ENCODE assay signal across 8 mouse cellular contexts in the genomic region with DNA sequence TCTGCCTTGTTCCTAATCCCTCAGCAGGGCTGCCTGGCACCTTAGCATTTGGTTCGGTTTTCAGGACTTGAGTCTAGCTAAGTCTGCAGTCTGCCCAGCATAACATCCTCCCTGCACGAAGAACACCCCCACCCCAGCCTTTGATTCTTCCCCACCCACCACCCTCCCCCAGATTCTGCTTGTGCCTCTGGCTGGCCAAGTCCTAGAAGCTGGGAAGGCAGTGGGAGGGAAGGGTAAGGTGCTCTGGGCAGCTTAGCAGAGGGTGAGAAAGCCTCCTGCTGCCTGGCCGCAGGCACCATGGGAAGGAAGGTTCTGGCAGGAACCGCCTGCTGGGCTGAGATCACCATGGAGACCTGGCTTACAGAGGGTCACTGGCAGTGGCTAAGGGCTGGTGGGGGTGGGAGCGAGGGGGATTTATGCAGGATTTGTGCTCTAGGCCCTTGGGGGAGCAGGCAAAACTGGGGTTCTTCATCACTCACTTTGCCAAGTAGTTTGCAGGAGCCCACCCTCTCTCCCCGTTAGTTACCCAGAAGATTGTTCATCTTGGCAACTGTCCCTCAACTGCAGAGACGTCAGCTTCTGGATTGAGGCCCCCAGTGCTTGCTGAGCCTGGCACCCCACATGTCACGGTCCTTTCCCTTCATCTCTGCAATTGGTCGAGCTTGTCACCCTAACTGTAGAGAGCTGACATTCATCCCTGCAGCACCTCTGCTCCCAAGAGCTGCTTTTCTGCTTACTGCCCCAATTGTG. TPM values are rescaled to one million over a fixed set of nuclear protein-coding genes. Genes with fewer than 3 reads are reported as not detected.
DNase-seq lines count a peak whose midpoint lies in the region; ATAC-seq and TF ChIP-seq lines count a peak whose summit lies in the region.

No protein-coding gene starts in this region.

- peak overlapping the region; percentile 54 for H3K27ac ChIP-seq in kidney, postnatal 0 days
- H3K27ac ChIP-seq in forebrain, embryonic 16.5 days (ENCODE audit: low read length) = peak overlapping the region; percentile 83
- H3K27ac ChIP-seq in midbrain, embryonic 10.5 days (replicated peaks) = peak overlapping the region; percentile 76

- peak; percentile 58 for DNase-seq in kidney, postnatal 0 days (ENCODE audit: low spot score)
- DNase-seq in kidney, adult 11 months = no peak
- DNase-seq in cerebellum, postnatal 25 days = peak; percentile 42 to 59
- peak; percentile 59 for DNase-seq in midbrain, embryonic 10.5 days (ENCODE audit: low spot score)
- DNase-seq in B cell, adult 2 months = no peak
- no peak for DNase-seq in embryo, embryonic 10.5 days (ENCODE audit: low spot score)
- no peak for DNase-seq in urinary bladder, postnatal 25 days (ENCODE audit: low spot score)

- no peak overlapping the region for H3K4me2 ChIP-seq in kidney, postnatal 0 days (ENCODE audit: low read length)
- H3K4me2 ChIP-seq in forebrain, embryonic 16.5 days (ENCODE audit: low read length) = no peak overlapping the region

- H3K36me3 ChIP-seq in kidney, postnatal 0 days (ENCODE audit: insufficient read depth, low read length) = peaks cover 25% of the 10 kb centered on the region
- peaks cover 3% of the 10 kb centered on the region; the same call in 1 of the 2 replicates for H3K36me3 ChIP-seq in forebrain, embryonic 16.5 days (ENCODE audit: control insufficient read depth, insufficient read depth)
- H3K36me3 ChIP-seq in midbrain, embryonic 10.5 days = peaks cover 49% of the 10 kb centered on the region

- TF ChIP-seq CTCF in kidney, postnatal 0 days (IDR thresholded peaks at IDR 0.05; ENCODE audit: low read depth) = no peak

- no peak overlapping the region for H3K4me3 ChIP-seq in kidney, postnatal 0 days (replicated peaks; ENCODE audit: low read depth, low read length)
- no peak overlapping the region for H3K4me3 ChIP-seq in forebrain, embryonic 16.5 days (replicated peaks; ENCODE audit: low read length)
- H3K4me3 ChIP-seq in midbrain, embryonic 10.5 days = peak overlapping the region; percentile 8; the same call in 1 of the 2 replicates

- WGBS in kidney, postnatal 0 days = 38% methylated on average over 9 of the region's 9 CpGs
- 10% methylated on average over 9 of the region's 9 CpGs for WGBS in forebrain, embryonic 16.5 days
- WGBS in midbrain, embryonic 10.5 days = 15% methylated on average over 9 of the region's 9 CpGs

- H3K9me3 ChIP-seq in kidney, postnatal 0 days (replicated peaks; ENCODE audit: low read length) = no peaks in the 10 kb centered on the region
- H3K9me3 ChIP-seq in forebrain, embryonic 16.5 days (ENCODE audit: control insufficient read depth, low read length) = no peaks in the 10 kb centered on the region
- H3K9me3 ChIP-seq in midbrain, embryonic 10.5 days (replicated peaks) = no peaks in the 10 kb centered on the region

- peaks cover 14% of the 10 kb centered on the region for H3K4me1 ChIP-seq in kidney, postnatal 0 days (replicated peaks; ENCODE audit: insufficient read depth, low read length)
- H3K4me1 ChIP-seq in forebrain, embryonic 16.5 days (replicated peaks; ENCODE audit: control insufficient read depth, insufficient read depth, low read length) = peaks cover 39% of the 10 kb centered on the region
- peaks cover 85% of the 10 kb centered on the region for H3K4me1 ChIP-seq in midbrain, embryonic 10.5 days

- peak overlapping the region; percentile 42 for H3K9ac ChIP-seq in kidney, postnatal 0 days (ENCODE audit: low read depth, low read length)
- H3K9ac ChIP-seq in forebrain, embryonic 16.5 days (replicated peaks; ENCODE audit: low read depth, low read length) = peak overlapping the region; percentile 43

- peak; percentile 58; the same call in 1 of the 2 replicates for ATAC-seq in kidney, postnatal 0 days (replicated peaks; ENCODE audit: low FRiP score, low read depth)
- ATAC-seq in forebrain, embryonic 16.5 days = peak; percentile 71

- H3K27me3 ChIP-seq in kidney, postnatal 0 days (ENCODE audit: insufficient read depth, low read length) = no peaks in the 10 kb centered on the region
- H3K27me3 ChIP-seq in forebrain, embryonic 16.5 days (replicated peaks; ENCODE audit: control insufficient read depth, insufficient read depth, low read length) = no peaks in the 10 kb centered on the region
- H3K27me3 ChIP-seq in midbrain, embryonic 10.5 days (ENCODE audit: low read depth, poor library complexity, severe bottlenecking) = no peaks in the 10 kb centered on the region; the same call in 1 of the 2 replicates

RNA-seq across cellular contexts. Expression of gene Wasf2, which starts 56.1 kb away (rescaled TPM):
- polyA plus RNA-seq in kidney, postnatal 0 days (2015; fragmentation: Nextera tagmentation; extraction: Ambion mirVana) = 98.8 and 113 TPM in 2 replicates
- polyA plus RNA-seq in forebrain, embryonic 16.5 days (2015; fragmentation: Nextera tagmentation; extraction: Ambion mirVana) = 27.0 and 31.5 TPM in 2 replicates
- 48.3 and 50.3 TPM in 2 replicates for polyA plus RNA-seq in midbrain, embryonic 10.5 days (2016; fragmentation: Nextera tagmentation; extraction: Ambion mirVana)

Comparison
In these comparisons a context has a peak if more than half of its experiments do, and no peak if none do; other contexts are left out.
1. DNase-seq: peak in kidney, postnatal 0 days (single experiment), cerebellum, postnatal 25 days (2 of 2) and midbrain, embryonic 10.5 days (single experiment); none in kidney, adult 11 months (single experiment), B cell, adult 2 months (0 of 2), embryo, embryonic 10.5 days (single experiment) and urinary bladder, postnatal 25 days (single experiment).
2. Peak in every context shown above with its lines, with median percentiles within 50 percentile points of each other: H3K27ac ChIP-seq.